ENCODE assay signal across 22 mouse cellular contexts in genomic region chr10:43054776-43055175, GRCm38 (mm10).
DNase-seq lines count a peak whose midpoint lies in the region; ATAC-seq and TF ChIP-seq lines count a peak whose summit lies in the region.
"Had no signal": no experiment of that assay in that cellular context is flagged by ENCODE, and none has a peak within 500 bp of the region (broad histone marks: within the 10 kb centered on the region; RNA-seq: fewer than 3 reads in every experiment).

No protein-coding gene starts in this region.

- H3K4me2 ChIP-seq in forebrain, embryonic 14.5 days (ENCODE audit: low read length): no peak overlapping the region
- H3K4me2 ChIP-seq in forebrain, embryonic 11.5 days (ENCODE audit: low read depth, low read length, severe bottlenecking): no peak overlapping the region
- H3K4me2 ChIP-seq in embryonic facial prominence, embryonic 14.5 days (ENCODE audit: low read depth, low read length): no peak overlapping the region
- H3K4me2 ChIP-seq in forebrain, postnatal 0 days (ENCODE audit: low read depth): no peak overlapping the region
- H3K4me2 ChIP-seq: embryonic facial prominence, embryonic 12.5 days had no signal

- TF ChIP-seq CTCF in layer of hippocampus, adult 2 months (conservative IDR thresholded peaks at IDR 0.05): no peak
- TF ChIP-seq CTCF in forebrain, postnatal 0 days (IDR thresholded peaks at IDR 0.05; ENCODE audit: low read depth): no peak

- no peaks in the 10 kb centered on the region for H3K9me3 ChIP-seq in forebrain, embryonic 14.5 days (replicated peaks; ENCODE audit: control insufficient read depth, low read length)
- H3K9me3 ChIP-seq in forebrain, embryonic 11.5 days (ENCODE audit: control insufficient read depth, low read length): no peaks in the 10 kb centered on the region
- H3K9me3 ChIP-seq in embryonic facial prominence, embryonic 14.5 days (ENCODE audit: control insufficient read depth, low read length): no peaks in the 10 kb centered on the region
- no peaks in the 10 kb centered on the region for H3K9me3 ChIP-seq in forebrain, postnatal 0 days (ENCODE audit: low read length)
- H3K9me3 ChIP-seq: embryonic facial prominence, embryonic 12.5 days; hindbrain, embryonic 10.5 days had no signal

- no peak overlapping the region for H3K9ac ChIP-seq in forebrain, embryonic 14.5 days (ENCODE audit: low read length)
- no peak overlapping the region for H3K9ac ChIP-seq in forebrain, embryonic 11.5 days (ENCODE audit: low read length)
- no peak overlapping the region for H3K9ac ChIP-seq in embryonic facial prominence, embryonic 14.5 days (ENCODE audit: low read depth, low read length)
- no peak overlapping the region for H3K9ac ChIP-seq in forebrain, postnatal 0 days
- H3K9ac ChIP-seq: embryonic facial prominence, embryonic 12.5 days; liver, embryonic 14.5 days had no signal

- no peaks in the 10 kb centered on the region for H3K27me3 ChIP-seq in forebrain, embryonic 14.5 days (replicated peaks; ENCODE audit: control insufficient read depth, insufficient read depth, low read length)
- no peaks in the 10 kb centered on the region for H3K27me3 ChIP-seq in forebrain, embryonic 11.5 days (ENCODE audit: control insufficient read depth, insufficient read depth, low read length)
- H3K27me3 ChIP-seq in embryonic facial prominence, embryonic 14.5 days (replicated peaks; ENCODE audit: control insufficient read depth, insufficient read depth, low read length): no peaks in the 10 kb centered on the region
- no peaks in the 10 kb centered on the region for H3K27me3 ChIP-seq in forebrain, postnatal 0 days (ENCODE audit: insufficient read depth, low read length)
- H3K27me3 ChIP-seq: embryonic facial prominence, embryonic 12.5 days had no signal

- H3K4me1 ChIP-seq in forebrain, embryonic 14.5 days (ENCODE audit: control insufficient read depth, insufficient read depth, low read length): no peaks in the 10 kb centered on the region
- H3K4me1 ChIP-seq in forebrain, embryonic 11.5 days (replicated peaks; ENCODE audit: control insufficient read depth, insufficient read depth, low read length): 0 out of 2 replicates have a peak, but pooled peaks cover 2% of the 10 kb centered on the region
- H3K4me1 ChIP-seq in embryonic facial prominence, embryonic 14.5 days (ENCODE audit: control insufficient read depth, insufficient read depth, low read length): no peaks in the 10 kb centered on the region
- no peaks in the 10 kb centered on the region for H3K4me1 ChIP-seq in forebrain, postnatal 0 days (ENCODE audit: insufficient read depth)

- 72% methylated on average over 8 of the region's 8 CpGs for WGBS in forebrain, embryonic 14.5 days
- 86% methylated on average over 8 of the region's 8 CpGs for WGBS in forebrain, embryonic 11.5 days
- WGBS in embryonic facial prominence, embryonic 14.5 days: 66% methylated on average over 8 of the region's 8 CpGs
- 60% methylated on average over 8 of the region's 8 CpGs for WGBS in forebrain, postnatal 0 days

- no peak overlapping the region for H3K4me3 ChIP-seq in forebrain, embryonic 14.5 days (ENCODE audit: low read depth, low read length)
- H3K4me3 ChIP-seq in forebrain, embryonic 11.5 days (ENCODE audit: low read depth, low read length): no peak overlapping the region
- H3K4me3 ChIP-seq in layer of hippocampus, adult 2 months: no peak overlapping the region
- no peak overlapping the region for H3K4me3 ChIP-seq in embryonic facial prominence, embryonic 14.5 days (ENCODE audit: low read depth, low read length)
- H3K4me3 ChIP-seq in forebrain, postnatal 0 days (ENCODE audit: low read depth, low read length): no peak overlapping the region
- H3K4me3 ChIP-seq: embryonic facial prominence, embryonic 12.5 days; hindbrain, embryonic 10.5 days had no signal

- no peak for DNase-seq in forebrain, embryonic 14.5 days (ENCODE audit: low spot score)
- DNase-seq in forebrain, embryonic 11.5 days (ENCODE audit: low spot score): no peak
- no peak for DNase-seq in layer of hippocampus, adult 2 months (ENCODE audit: low spot score in 2 of 2)
- DNase-seq in layer of hippocampus, adult 18-20 months (ENCODE audit: low spot score in 2 of 2): no peak
- DNase-seq in embryonic facial prominence, embryonic 14.5 days (ENCODE audit: low spot score): no peak
- no peak for DNase-seq in forebrain, postnatal 0 days
- no peak for DNase-seq in MN1 (ENCODE audit: low spot score)
- DNase-seq: adrenal gland, postnatal 14 days; cerebellum, adult 11 months; cerebellum, adult 9-10 months; cerebellum, postnatal 36 days; heart, postnatal 14 days; kidney, adult 8-10 months; kidney, postnatal 10 days; liver; lung, adult 2 months; lung, postnatal 10 days had no signal

- 0 out of 2 replicates have a peak overlapping the region, but pooled peaks have one; percentile 7 for H3K27ac ChIP-seq in forebrain, embryonic 14.5 days (ENCODE audit: low read depth, low read length)
- H3K27ac ChIP-seq in forebrain, embryonic 11.5 days (ENCODE audit: low read depth, low read length): no peak overlapping the region
- H3K27ac ChIP-seq in layer of hippocampus, adult 2 months: peak overlapping the region; percentile 80
- 0 out of 2 replicates have a peak overlapping the region, but pooled peaks have one; percentile 28 for H3K27ac ChIP-seq in embryonic facial prominence, embryonic 14.5 days (replicated peaks; ENCODE audit: low read depth, low read length)
- peak overlapping the region; percentile 62 for H3K27ac ChIP-seq in forebrain, postnatal 0 days (ENCODE audit: low read depth, low read length)
- H3K27ac ChIP-seq: embryonic facial prominence, embryonic 12.5 days; hindbrain, embryonic 10.5 days; liver, embryonic 14.5 days; macrophage had no signal

- no peak for ATAC-seq in forebrain, embryonic 14.5 days
- no peak for ATAC-seq in forebrain, embryonic 11.5 days (replicated peaks; ENCODE audit: low FRiP score)
- no peak for ATAC-seq in embryonic facial prominence, embryonic 14.5 days (ENCODE audit: low read depth)
- peak; percentile 7; the same call in 1 of the 2 replicates for ATAC-seq in forebrain, postnatal 0 days
- ATAC-seq: intestine, embryonic 16.5 days had no signal

- H3K36me3 ChIP-seq in forebrain, embryonic 14.5 days (ENCODE audit: control insufficient read depth, insufficient read depth, low read length): no peaks in the 10 kb centered on the region
- no peaks in the 10 kb centered on the region for H3K36me3 ChIP-seq in forebrain, embryonic 11.5 days (ENCODE audit: control insufficient read depth, insufficient read depth, low read length)
- H3K36me3 ChIP-seq in embryonic facial prominence, embryonic 14.5 days (ENCODE audit: control insufficient read depth, insufficient read depth, low read length): no peaks in the 10 kb centered on the region
- no peaks in the 10 kb centered on the region for H3K36me3 ChIP-seq in forebrain, postnatal 0 days (ENCODE audit: insufficient read depth)
- H3K36me3 ChIP-seq: embryonic facial prominence, embryonic 12.5 days; hindbrain, embryonic 10.5 days had no signal
